Mouse (Mus musculus) liver, embryonic 18 days (tissue): ENCODE results near the gene Cecr2. TPM values are rescaled to one million over a fixed set of nuclear protein-coding genes. Genes with fewer than 3 reads are reported as not detected.

Experiments used
- polyA plus RNA-seq: library from polyadenylated mRNA; depleted of rRNA; stranded (reverse); fragments of >200 nt; gene quantifications from 2 replicates; pipeline ENCODE4 v1.2.3, GENCODE M21; 2012; rRNA removed

Gene Cecr2
- polyA plus RNA-seq = 6.1 and 6.2 TPM in 2 replicates

DNA sequence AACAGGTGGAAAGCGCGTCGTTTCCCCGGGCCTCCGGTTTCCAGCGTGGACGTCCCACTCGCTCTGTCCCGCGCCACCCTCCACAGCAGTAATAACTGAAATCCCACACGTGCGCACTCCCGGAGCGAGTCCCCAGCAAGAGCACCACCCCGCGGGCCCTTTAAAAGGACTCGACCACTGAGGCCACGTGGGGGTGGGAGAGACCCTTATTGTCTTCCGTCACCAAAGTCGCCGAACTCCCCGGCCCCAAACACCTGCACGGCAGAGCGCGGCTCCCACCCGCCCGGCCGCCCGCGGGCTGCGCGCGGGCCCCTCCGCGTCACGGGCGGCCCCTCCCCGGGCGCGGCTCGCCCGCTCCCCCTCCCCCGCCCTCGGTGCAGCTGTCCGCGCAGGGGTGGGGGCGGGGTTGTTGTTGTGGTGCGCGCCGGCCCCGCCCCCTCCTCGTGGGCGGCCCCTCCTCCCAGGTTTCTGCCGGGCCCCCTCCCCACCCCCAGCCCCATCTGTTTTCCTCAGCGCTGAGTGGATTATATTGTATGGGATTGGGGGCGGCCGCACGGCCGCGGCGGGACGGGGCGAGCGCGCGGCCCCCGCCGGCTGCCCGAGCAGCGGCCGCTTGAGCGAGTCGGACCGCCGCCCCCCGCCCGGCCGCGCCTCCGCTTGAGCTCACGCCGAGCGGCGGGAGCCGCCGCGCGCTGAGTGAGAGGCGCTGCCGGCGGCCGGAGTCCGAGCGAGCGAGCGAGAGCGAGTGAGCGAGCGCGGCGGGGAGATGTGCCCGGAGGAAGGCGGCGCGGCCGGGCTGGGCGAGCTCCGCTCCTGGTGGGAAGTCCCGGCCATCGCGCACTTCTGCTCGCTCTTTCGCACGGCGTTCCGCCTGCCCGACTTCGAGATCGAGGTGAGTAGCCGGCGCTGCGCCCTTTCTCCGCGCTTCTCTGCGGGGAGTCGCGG is at the start of gene Cecr2:
TSS of gene Cecr2 (plus strand) at position 554 of the 945 bp plus-strand sequence.

DNA sequence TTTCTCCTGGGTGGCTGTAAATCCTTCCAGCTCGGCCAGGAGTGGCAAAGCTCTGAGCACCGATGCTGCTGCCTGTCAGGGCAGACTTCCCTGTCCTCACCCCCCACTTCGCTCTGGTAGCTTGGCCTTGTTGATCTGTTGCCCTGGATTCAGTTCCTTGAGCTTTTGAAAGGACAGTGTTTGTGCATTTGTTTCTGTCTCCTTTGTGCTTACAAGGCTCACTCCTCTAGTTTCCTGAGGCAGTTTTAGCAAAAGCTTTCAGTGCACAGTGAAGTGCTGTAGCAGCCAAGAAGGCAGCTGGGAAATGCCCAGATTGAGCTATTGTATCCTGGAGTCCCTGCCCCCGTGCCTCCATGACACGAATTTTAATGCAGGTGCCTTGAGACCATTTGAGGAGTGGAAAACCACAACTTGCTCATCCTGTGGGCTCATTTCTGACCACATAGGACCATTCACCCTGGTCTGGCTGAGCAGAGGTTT is 107.0 kb downstream of the Cecr2 start, which contains the start of gene Slc25a18:
TSS of gene Slc25a18 (plus strand) at position 430 of the 480 bp plus-strand sequence.

Other genes starting within 250 kb of the Cecr2 start
- 11.1 and 12.6 TPM in 2 replicates for gene Il17ra, start 203.1 kb upstream of the Cecr2 start, polyA plus RNA-seq
- gene Tmem121b, start 172.6 kb upstream of the Cecr2 start, polyA plus RNA-seq = under 0.01 and 0.01 TPM in 2 replicates
- gene Hdhd5, start 135.1 kb upstream of the Cecr2 start, polyA plus RNA-seq = 8.4 and 8.7 TPM in 2 replicates
- 0.08 and 0.12 TPM in 2 replicates for gene Slc25a18, start 107.2 kb downstream of the Cecr2 start, polyA plus RNA-seq
- gene Atp6v1e1, start 156.4 kb downstream of the Cecr2 start, polyA plus RNA-seq = 93.5 and 95.7 TPM in 2 replicates
- gene Bcl2l13, start 169.8 kb downstream of the Cecr2 start, polyA plus RNA-seq = 17.3 and 20.6 TPM in 2 replicates